Mouse (Mus musculus) induced T-regulatory cell, adult 2 months (primary cell): ENCODE data around the gene Snx27.
A peak's percentile ranks its signal among the peaks of the same experiment; 100 is the strongest.

ENCODE experiments used
- DNase-seq: peaks from one replicate; pipeline ENCODE4 v3.0.0-alpha.2; 2012; ENCODE audit warnings: low read depth

Gene Snx27

DNA sequence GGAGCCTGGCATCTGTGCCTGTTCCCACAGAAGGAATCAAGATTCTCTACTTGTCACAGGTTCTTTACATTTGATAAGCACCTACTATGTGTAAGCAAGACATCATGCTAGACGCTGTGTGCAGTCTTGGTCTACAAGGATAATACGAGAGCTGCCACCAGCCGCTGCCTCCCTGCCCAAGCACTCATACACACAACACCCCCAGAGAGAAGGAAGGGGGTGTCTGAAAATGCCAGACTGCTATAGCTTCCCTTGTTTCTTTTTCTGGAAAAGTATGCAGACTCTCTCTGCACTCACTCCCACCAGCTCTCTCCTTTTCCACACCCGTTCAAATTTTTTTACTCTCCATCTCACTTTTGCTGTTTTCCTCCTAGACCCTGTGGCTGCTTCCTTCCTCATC, 105.1 kb downstream of the Snx27 start:
- no peak for DNase-seq

DNA sequence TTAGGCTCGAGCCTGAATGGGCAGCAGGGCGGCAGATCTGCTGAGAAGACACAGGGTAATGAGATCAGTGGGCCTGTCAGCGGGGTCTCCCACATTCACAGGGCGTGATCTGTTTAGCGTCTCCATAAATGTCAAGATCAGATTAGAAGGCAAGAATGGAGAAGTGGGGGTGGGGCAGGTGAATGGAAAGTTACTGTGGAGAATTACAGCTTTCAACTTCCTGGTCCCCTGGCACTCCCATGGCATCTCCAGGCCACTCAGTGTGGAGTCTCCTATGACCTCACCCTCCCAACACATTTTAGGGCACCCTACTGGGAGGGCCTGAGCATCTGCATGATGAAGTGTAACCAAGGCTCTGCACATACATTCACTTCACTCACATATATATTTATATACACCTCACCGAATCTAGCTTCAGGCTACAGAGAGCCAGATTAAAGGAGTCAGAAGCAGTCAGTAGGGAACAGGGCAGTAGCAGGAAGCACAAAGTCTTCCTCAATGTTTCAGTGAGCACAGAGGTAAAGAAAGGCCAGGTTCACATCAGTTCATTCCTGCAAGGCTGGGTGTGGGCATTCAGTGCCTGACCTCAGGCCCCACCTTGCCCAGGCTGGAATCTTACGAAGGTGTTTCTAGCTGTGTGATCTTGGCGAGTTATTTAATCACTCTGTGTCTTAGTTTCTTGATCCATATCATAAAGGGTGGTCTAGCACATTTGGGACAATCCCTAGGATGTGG, 106.0 kb downstream of the Snx27 start:
- no peak for DNase-seq

DNA sequence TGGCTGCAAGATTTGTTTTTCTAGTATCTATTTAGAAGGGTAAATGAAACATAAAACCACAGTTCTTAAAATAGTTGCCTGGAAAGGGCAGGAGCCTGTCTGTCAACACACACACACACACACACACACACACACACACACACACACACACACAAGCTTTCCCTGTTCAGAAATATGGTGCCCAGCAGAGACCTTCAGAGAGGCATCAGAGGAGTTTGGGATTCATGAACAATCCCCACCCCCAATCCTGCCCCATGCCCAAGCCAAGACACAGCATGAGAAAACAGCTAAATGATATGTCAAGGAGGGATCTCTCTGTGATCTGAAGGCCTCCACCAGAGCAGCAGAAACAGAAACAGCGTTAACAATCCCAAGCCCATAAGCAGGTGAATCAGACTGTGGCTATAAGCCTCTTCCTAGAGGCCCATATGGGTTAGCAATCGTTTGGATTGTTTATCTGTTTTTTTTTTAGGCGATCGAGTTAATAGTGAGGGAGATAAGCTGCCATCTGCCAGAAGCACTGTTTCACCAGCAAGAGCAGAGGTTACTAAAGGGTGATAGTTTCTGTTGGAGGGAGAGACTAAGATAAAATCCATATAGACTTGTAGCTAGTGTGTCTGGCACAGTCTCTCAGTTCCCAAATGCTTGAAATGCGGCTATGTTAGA, 108.8 kb downstream of the Snx27 start:
- no peak for DNase-seq

DNA sequence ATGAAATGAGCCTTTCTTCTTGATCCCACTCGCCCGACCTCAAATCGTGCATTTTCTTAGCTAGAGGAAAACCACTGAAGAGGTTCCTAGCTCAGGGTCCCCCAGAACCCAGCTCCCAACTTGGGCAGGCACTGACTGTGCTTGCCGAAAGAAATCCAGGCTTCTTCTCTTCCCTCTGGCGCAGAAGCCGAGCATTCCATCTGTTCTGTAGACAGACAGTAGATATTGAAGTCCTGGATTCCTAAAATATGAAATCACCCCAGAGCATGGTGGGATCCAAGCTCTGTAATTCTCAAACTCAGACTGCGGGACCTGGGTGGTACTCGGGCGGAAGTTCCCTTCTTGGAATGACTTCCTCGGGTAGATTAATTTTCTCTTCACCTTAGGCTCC, 109.4 kb downstream of the Snx27 start:
- DNase-seq: no peak

DNA sequence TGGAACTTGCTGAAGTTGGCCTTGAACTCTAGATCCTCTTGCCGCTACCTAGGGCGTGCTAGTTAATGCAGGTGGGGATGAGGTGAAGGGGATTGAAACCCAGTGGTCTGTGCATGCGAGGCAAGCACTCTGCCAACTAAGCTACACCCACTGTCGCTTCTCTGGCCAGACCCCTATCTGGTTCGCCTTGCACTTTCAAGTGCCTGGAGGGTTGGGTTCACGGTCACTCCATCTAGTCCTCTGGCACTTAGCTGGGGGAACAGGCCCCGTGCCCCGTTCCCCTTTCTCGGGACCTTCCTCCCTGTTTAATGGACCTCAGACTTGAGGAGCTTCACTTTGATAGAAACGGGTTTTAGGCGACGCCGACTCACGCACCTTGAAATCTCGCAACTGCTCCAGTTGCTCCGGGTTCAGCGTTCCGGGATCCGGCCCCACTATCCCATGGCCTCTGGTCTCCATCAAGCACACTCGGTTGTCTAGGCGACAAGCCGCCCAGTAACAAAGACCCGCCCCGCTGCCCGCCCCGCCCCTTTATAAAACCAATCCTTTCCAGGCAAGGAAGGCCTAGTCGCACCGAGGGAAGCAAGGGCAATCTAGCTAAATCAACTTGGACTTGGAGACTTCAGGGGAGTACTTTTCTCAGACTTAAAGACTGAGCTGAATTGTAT, 109.9 kb downstream of the Snx27 start:
- no peak for DNase-seq

DNA sequence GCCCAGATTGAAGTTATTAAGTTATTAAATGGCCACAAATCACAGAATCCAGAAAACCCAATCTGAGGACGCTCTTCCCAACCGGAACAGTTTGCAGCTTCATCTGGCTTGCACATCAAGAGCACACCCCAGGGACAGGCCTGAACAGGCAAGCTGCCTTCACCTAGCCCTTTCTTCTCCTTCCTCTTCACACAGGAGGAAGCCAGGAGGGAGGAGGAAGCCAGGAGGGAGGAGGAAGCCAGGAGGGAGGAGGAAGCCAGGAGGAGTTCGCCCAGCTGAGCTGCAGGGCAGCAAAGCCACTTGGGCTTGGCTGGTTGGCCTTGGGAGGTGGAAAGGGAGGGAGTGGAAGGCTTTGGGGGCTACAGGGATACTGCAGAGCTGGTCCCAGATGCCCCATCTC, 113.6 kb downstream of the Snx27 start:
- no peak for DNase-seq

DNA sequence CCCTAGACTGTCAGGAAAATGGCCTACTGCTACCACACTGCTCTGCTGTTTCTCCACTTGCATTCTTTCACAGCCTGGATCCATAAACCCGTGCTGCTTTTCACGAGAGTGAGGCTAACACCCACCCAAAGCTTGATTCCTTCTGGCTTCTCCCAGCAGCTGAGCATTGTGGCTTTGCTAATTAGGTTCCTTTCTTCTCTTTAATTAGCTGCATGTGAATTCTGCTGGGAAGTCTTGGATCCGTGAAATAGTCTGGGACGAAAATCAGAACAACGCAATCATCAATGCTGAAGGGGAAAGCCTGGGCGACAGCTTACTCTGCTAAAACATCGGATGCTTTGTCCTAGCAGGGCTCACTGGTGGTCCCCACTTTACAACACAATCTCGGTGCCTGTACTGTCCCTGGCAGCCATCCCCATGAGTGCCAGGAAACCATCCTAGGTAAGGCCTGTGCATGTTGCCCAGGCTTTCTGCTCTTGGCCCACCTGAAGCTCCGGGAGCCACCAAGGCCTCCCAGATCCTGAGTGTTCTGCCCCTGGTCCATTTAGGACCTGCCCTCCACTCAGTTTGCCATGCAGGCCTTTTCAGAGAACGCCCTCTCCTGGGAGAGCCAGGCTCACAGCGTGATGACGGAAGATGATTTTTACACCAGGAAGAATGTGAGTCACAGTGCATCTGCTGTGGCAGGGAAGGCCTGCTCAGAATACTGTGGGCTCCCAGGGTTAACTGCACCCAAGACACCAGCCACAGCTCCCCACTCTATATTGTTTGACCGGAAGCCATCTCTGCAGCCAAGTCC, 116.7 kb downstream of the Snx27 start:
- no peak for DNase-seq

DNA sequence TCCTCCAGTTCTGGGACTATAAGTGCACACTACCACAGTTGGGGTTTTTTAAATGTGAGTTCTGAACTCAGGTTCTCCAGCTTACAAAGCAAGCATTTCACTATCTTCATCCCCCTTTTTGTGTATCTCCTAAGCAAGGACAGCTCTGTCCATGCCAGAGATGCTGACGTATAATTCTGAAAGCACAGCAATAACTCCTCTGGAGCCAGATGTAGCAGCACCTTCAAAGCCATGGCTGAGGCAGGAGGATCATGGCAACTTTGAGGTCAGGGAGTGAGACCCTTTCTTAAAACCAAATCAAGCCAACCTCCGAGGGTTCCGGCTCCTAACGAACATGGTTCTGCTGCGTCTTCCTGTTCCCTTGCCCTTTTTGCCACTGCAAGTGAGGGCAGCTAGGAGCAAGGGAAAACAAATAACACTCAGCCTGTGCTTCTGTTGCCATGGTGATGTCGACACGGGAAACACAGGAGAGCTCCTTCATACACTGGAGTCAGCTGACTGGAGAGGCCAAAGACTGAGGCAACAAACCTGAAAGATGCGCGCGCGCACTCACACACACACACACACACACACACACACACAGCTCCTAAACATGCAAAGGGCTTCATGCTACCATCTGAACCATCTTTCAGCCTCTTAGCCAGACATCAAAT, 118.5 kb downstream of the Snx27 start:
- no peak for DNase-seq

DNA sequence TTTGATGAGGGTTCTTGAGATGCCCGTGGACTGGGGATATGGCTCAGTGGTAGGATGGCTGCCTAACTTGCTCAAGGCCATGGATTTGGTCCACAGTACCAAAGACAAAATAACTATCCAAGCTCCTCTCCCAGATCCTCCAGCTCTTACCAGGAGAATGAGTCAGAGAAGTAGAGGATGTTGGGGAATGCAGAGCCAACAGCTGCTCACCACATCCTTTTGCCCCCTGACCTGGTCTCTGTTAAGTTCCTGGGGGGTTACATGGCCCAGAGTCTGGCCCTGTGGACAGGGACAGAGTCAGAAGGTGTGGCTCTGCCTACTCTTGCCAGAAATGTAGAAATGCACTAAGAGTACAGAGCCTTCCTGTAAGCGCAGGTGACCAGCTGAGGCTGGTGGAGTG, 122.7 kb downstream of the Snx27 start:
- no peak for DNase-seq

DNA sequence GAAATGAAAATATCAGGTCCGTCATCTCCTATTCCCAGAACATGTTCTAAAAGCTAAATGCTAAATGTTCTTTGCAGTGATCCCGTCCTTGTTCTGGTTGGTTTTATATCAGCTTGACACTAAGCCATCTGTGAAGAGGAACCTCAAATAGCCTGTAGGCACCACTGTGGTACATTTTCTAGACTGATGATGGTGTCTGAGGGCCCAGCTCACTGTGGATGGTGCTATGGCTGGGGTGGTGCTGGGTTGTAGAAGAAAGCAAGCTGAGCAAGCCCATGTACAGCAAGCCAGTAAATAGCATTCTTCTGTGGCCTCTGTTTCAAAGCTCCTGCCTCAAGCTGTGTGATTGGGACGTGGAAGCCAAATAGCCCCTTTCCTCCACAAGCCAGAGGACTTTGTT, 125.5 kb downstream of the Snx27 start:
- DNase-seq: no peak

DNA sequence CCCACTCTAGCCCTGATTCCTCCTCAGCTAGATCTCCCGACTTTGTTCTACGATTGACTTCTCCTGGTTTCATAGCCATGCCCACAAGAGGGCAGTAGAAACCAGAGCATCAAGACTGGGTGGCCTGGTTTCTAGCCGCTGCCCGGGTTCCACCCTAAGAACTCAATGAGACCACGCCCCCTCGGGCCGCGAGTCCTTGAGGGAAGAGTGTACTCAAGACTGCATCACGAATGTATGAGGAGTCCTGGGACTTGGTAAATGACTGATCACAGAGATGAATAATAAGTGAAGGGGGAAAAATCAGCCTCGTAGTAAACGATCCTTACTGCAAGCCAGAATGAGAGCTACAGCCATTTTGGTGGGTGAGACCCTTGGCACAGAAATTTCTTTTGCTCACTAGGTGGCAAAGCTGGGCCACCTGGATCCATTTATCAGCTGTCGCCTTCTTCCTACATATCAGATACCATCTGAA, 126.0 kb downstream of the Snx27 start:
- DNase-seq: peak; percentile 90

DNA sequence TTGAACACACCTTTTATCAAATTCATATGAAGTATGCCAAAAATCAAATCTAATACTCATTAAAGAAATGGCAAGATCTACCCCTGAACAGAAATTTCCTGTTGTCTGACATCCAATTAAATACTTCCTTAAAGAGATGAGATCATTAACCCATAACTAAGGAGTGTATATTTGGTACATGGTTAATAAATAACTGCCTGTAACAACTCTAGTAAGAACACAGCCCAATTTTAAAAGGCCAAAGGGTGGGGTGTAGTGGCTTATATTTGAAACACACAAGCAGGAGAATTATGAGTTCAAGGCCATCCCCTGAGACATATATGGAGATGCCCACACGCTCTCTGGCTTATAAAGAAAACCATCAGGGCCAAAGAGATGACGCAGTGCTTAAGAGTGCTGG, 133.1 kb downstream of the Snx27 start:
- DNase-seq: no peak
